Mouse (Mus musculus) heart, embryonic 12.5 days (tissue): ENCODE results near the gene Rph3a. TPM values are rescaled to one million over a fixed set of nuclear protein-coding genes. Genes with fewer than 3 reads are reported as not detected.

Experiments
- ATAC-seq: fragments of 200-750 bp; cut with Nextera tagmentation; 2 replicates; pipeline ENCODE4 v1.8.0; 2017; ENCODE audit warnings: moderate TSS enrichment, moderate library complexity; ENCODE audit not compliant: insufficient number of reproducible peaks, low FRiP score
- H3K27ac ChIP-seq: fragments of 300-500 bp; sonication (generic); 2 replicates; pipeline ENCODE4 v1.5.1; 2016; ENCODE audit warnings: mild to moderate bottlenecking, moderate library complexity; ENCODE audit not compliant: poor library complexity, severe bottlenecking
- H3K27me3 ChIP-seq: fragments of 300-500 bp; sonication (generic); replicated peaks from 2 replicates; pipeline ENCODE4 v1.6.1; 2016; ENCODE audit warnings: mild to moderate bottlenecking, moderate library complexity
- H3K36me3 ChIP-seq: fragments of 300-500 bp; sonication (generic); 2 replicates; pipeline ENCODE4 v1.6.1; 2016; ENCODE audit warnings: mild to moderate bottlenecking, moderate library complexity
- H3K4me1 ChIP-seq: fragments of 300-500 bp; sonication (generic); replicated peaks from 2 replicates; pipeline ENCODE4 v1.6.1; 2016; ENCODE audit warnings: mild to moderate bottlenecking
- H3K4me2 ChIP-seq: fragments of 300-500 bp; sonication (generic); 2 replicates; pipeline ENCODE4 v1.6.1; 2016; ENCODE audit warnings: mild to moderate bottlenecking, moderate library complexity
- H3K4me3 ChIP-seq: fragments of 300-500 bp; sonication (generic); 2 replicates; pipeline ENCODE4 v1.5.1; 2016; ENCODE audit warnings: mild to moderate bottlenecking
- H3K9ac ChIP-seq: fragments of 300-500 bp; sonication (generic); 2 replicates; pipeline ENCODE4 v1.6.1; 2016; ENCODE audit warnings: mild to moderate bottlenecking, moderate library complexity
- H3K9me3 ChIP-seq: fragments of 300-500 bp; sonication (generic); replicated peaks from 2 replicates; pipeline ENCODE4 v1.6.1; 2016; ENCODE audit warnings: mild to moderate bottlenecking, moderate library complexity
- WGBS: fragments of 180-500 bp; shearing (Covaris S2); methylation state at CpG from one replicate; pipeline ENCODE4 v1.1.7; 2016; 5-methylcytosine and 5-hydroxymethylcytosine counted together
- polyA plus RNA-seq: library from polyadenylated mRNA; unstranded; fragments of >200 nt; fragmentation: Nextera tagmentation; extraction: Ambion mirVana; gene quantifications from 2 replicates; pipeline ENCODE4 v1.2.1, GENCODE M21; 2016

Rph3a gene
- polyA plus RNA-seq, 1 experiment from 2014 or later, result not detected

GRCm38 (mm10) chr5:121008411-121009239 is 1.3 kb downstream of the Rph3a start:
- Histone ChIP-seq H3K36me3 (no peaks in the 10 kb centered on the region), H3K4me2 (no peak overlapping the region), H3K4me1 (0 out of 2 replicates have a peak, but pooled peaks cover 3% of the 10 kb centered on the region), H3K9me3 (no peaks in the 10 kb centered on the region), H3K9ac (no peak overlapping the region), H3K27me3 (peaks cover 61% of the 10 kb centered on the region), H3K4me3 (no peak overlapping the region), H3K27ac (no peak overlapping the region)
- ATAC-seq, result no peak
- WGBS, result 10% methylated on average over 15 of the region's 15 CpGs

GRCm38 (mm10) chr5:121007563-121007962 is 2.3 kb downstream of the Rph3a start:
- H3K4me1 ChIP-seq, result 0 out of 2 replicates have a peak, but pooled peaks cover 3% of the 10 kb centered on the region
- 63% methylated on average over 3 of the region's 3 CpGs for WGBS
- no peak overlapping the region for H3K4me3 ChIP-seq
- H3K9me3 ChIP-seq, result no peaks in the 10 kb centered on the region
- no peaks in the 10 kb centered on the region for H3K36me3 ChIP-seq
- no peak for ATAC-seq
- no peak overlapping the region for H3K9ac ChIP-seq
- H3K4me2 ChIP-seq, result no peak overlapping the region
- H3K27ac ChIP-seq, result no peak overlapping the region
- H3K27me3 ChIP-seq, result peaks cover 70% of the 10 kb centered on the region

GRCm38 (mm10) chr5:121007130-121007529 is 2.8 kb downstream of the Rph3a start:
- Histone ChIP-seq H3K36me3 (no peaks in the 10 kb centered on the region), H3K9ac (no peak overlapping the region), H3K9me3 (no peaks in the 10 kb centered on the region), H3K27me3 (peaks cover 70% of the 10 kb centered on the region), H3K4me3 (no peak overlapping the region), H3K27ac (no peak overlapping the region), H3K4me2 (no peak overlapping the region), H3K4me1 (0 out of 2 replicates have a peak, but pooled peaks cover 3% of the 10 kb centered on the region)
- ATAC-seq, result no peak
- WGBS, result 81% methylated on average over 8 of the region's 8 CpGs

GRCm38 (mm10) chr5:121006176-121006575 is 3.7 kb downstream of the Rph3a start:
- WGBS, result 32% methylated on average over 3 of the region's 4 CpGs
- no peak for ATAC-seq
- no peaks in the 10 kb centered on the region for H3K36me3 ChIP-seq
- H3K27ac ChIP-seq, result no peak overlapping the region
- H3K9ac ChIP-seq, result no peak overlapping the region
- H3K27me3 ChIP-seq, result peaks cover 65% of the 10 kb centered on the region
- H3K4me3 ChIP-seq, result no peak overlapping the region
- no peak overlapping the region for H3K4me2 ChIP-seq
- 0 out of 2 replicates have a peak, but pooled peaks cover 3% of the 10 kb centered on the region for H3K4me1 ChIP-seq
- H3K9me3 ChIP-seq, result no peaks in the 10 kb centered on the region

GRCm38 (mm10) chr5:121003781-121004180 is 6.1 kb downstream of the Rph3a start:
- Histone ChIP-seq H3K4me1 (0 out of 2 replicates have a peak, but pooled peaks cover 3% of the 10 kb centered on the region), H3K9ac (no peak overlapping the region), H3K27ac (no peak overlapping the region), H3K9me3 (no peaks in the 10 kb centered on the region), H3K4me2 (peak overlapping the region; percentile 28), H3K27me3 (peaks cover 48% of the 10 kb centered on the region), H3K4me3 (no peak overlapping the region), H3K36me3 (no peaks in the 10 kb centered on the region)
- ATAC-seq, result no peak
- 32% methylated on average over 17 of the region's 17 CpGs for WGBS

GRCm38 (mm10) chr5:120999573-120999972 is 10.3 kb downstream of the Rph3a start:
- no peak overlapping the region for H3K27ac ChIP-seq
- H3K27me3 ChIP-seq, result peaks cover 27% of the 10 kb centered on the region
- H3K4me2 ChIP-seq, result no peak overlapping the region
- H3K36me3 ChIP-seq, result no peaks in the 10 kb centered on the region
- no peak overlapping the region for H3K4me3 ChIP-seq
- no peaks in the 10 kb centered on the region for H3K9me3 ChIP-seq
- 35% methylated on average over 12 of the region's 12 CpGs for WGBS
- ATAC-seq, result no peak
- H3K4me1 ChIP-seq, result 0 out of 2 replicates have a peak, but pooled peaks cover 3% of the 10 kb centered on the region
- no peak overlapping the region for H3K9ac ChIP-seq

- ATAC-seq, result no peak
- no peak overlapping the region for H3K27ac ChIP-seq
- no peak overlapping the region for H3K9ac ChIP-seq
- no peaks in the 10 kb centered on the region for H3K36me3 ChIP-seq
- H3K4me2 ChIP-seq, result no peak overlapping the region
- H3K4me3 ChIP-seq, result no peak overlapping the region
- H3K4me1 ChIP-seq, result no peaks in the 10 kb centered on the region
- H3K9me3 ChIP-seq, result no peaks in the 10 kb centered on the region
- no peaks in the 10 kb centered on the region for H3K27me3 ChIP-seq
- 88% methylated on average over 3 of the region's 3 CpGs for WGBS
Measured at GRCm38 (mm10) chr5:120988373-120988772, 21.5 kb downstream of the Rph3a start.

- Histone ChIP-seq H3K9me3 (peaks cover 19% of the 10 kb centered on the region), H3K36me3 (no peaks in the 10 kb centered on the region), H3K9ac (no peak overlapping the region), H3K4me3 (no peak overlapping the region), H3K27ac (no peak overlapping the region), H3K27me3 (no peaks in the 10 kb centered on the region), H3K4me1 (no peaks in the 10 kb centered on the region), H3K4me2 (no peak overlapping the region)
- ATAC-seq, result no peak
- WGBS, result 81% methylated on average over 1 of the region's 1 CpGs
Measured at GRCm38 (mm10) chr5:120983029-120983428, 26.9 kb downstream of the Rph3a start.

- no peak overlapping the region for H3K4me3 ChIP-seq
- H3K9me3 ChIP-seq, result peaks cover 19% of the 10 kb centered on the region
- H3K36me3 ChIP-seq, result no peaks in the 10 kb centered on the region
- ATAC-seq, result no peak
- no peak overlapping the region for H3K27ac ChIP-seq
- H3K4me2 ChIP-seq, result no peak overlapping the region
- 87% methylated on average over 11 of the region's 11 CpGs for WGBS
- no peak overlapping the region for H3K9ac ChIP-seq
- H3K4me1 ChIP-seq, result no peaks in the 10 kb centered on the region
- H3K27me3 ChIP-seq, result no peaks in the 10 kb centered on the region
Measured at GRCm38 (mm10) chr5:120981211-120981610, 28.7 kb downstream of the Rph3a start.

GRCm38 (mm10) chr5:120980116-120980515 is 29.8 kb downstream of the Rph3a start:
- Histone ChIP-seq H3K27me3 (no peaks in the 10 kb centered on the region), H3K27ac (no peak overlapping the region), H3K4me1 (no peaks in the 10 kb centered on the region), H3K9ac (no peak overlapping the region), H3K4me2 (no peak overlapping the region), H3K36me3 (no peaks in the 10 kb centered on the region), H3K9me3 (peaks cover 19% of the 10 kb centered on the region), H3K4me3 (no peak overlapping the region)
- 75% methylated on average over 2 of the region's 2 CpGs for WGBS
- no peak for ATAC-seq

GRCm38 (mm10) chr5:120976138-120976537 is 33.8 kb downstream of the Rph3a start:
- Histone ChIP-seq H3K27ac (no peak overlapping the region), H3K9me3 (peaks cover 14% of the 10 kb centered on the region), H3K36me3 (no peaks in the 10 kb centered on the region), H3K27me3 (peaks cover 12% of the 10 kb centered on the region; the same call in 1 of the 2 replicates), H3K9ac (no peak overlapping the region), H3K4me2 (no peak overlapping the region), H3K4me1 (no peaks in the 10 kb centered on the region), H3K4me3 (no peak overlapping the region)
- ATAC-seq, result no peak
- 36% methylated on average over 3 of the region's 3 CpGs for WGBS
